Mouse (Mus musculus) lung, postnatal 0 days (tissue): Measurements from ENCODE around the gene Cep112.

Experiments used
- CTCF ChIP-seq: IDR thresholded peaks from 2 replicates; pipeline ENCODE4 v1.5.1; 2016; ENCODE audit warnings: antibody characterized with exemption, mild to moderate bottlenecking
- EP300 ChIP-seq: IDR thresholded peaks from 2 replicates; pipeline ENCODE4 v1.6.1; 2016; ENCODE audit warnings: antibody characterized with exemption, mild to moderate bottlenecking, control low read depth

DNA sequence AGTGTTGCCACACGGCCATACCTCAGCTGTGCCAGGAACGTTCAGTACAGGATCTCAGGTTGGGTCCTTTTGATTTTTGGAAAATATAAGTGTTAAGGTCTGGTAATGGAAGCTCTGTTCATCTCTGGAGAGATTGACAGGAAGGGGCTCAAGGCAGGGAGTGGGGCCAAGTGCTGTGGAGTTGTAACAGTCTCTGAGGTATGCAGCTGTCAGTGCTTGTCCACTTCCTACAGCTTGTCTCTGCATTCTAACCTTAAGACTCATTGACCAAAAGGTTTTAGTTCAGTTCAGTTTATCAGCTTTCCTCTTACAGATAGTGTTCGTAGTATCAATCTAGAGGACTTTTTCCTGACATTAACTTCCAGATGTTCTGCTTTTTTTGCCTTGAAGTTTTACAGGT is 384.6 kb downstream of the Cep112 start:
- TF ChIP-seq EP300 (no peak), CTCF (no peak)
